Mouse (Mus musculus) hindbrain, embryonic 16.5 days (tissue): ENCODE results near the gene Gramd1a. TPM values are rescaled to one million over a fixed set of nuclear protein-coding genes. Genes with fewer than 3 reads are reported as not detected.
A peak's percentile ranks its signal among the peaks of the same experiment; 100 is the strongest.

ENCODE experiments used
- ATAC-seq: fragments of 200-750 bp; cut with Nextera tagmentation; 2 replicates; pipeline ENCODE4 v1.8.0; 2017; ENCODE audit warnings: moderate TSS enrichment, moderate library complexity
- H3K27ac ChIP-seq: fragments of 300-500 bp; sonication (generic); 2 replicates; pipeline ENCODE4 v1.5.1; 2014; ENCODE audit warnings: low read depth, mild to moderate bottlenecking, control low read depth, low read length, moderate library complexity
- H3K27me3 ChIP-seq: fragments of 300-500 bp; sonication (generic); replicated peaks from 2 replicates; pipeline ENCODE4 v1.6.1; 2014; ENCODE audit warnings: low read length; ENCODE audit not compliant: control insufficient read depth, insufficient read depth
- H3K36me3 ChIP-seq: fragments of 300-500 bp; sonication (generic); 2 replicates; pipeline ENCODE4 v1.6.1; 2014; ENCODE audit warnings: mild to moderate bottlenecking, low read length, moderate library complexity, mixed read lengths; ENCODE audit not compliant: control insufficient read depth, insufficient read depth
- H3K4me1 ChIP-seq: fragments of 300-500 bp; sonication (generic); 2 replicates; pipeline ENCODE4 v1.6.1; 2014; ENCODE audit warnings: low read depth, low read length; ENCODE audit not compliant: control insufficient read depth, insufficient read depth
- H3K4me2 ChIP-seq: fragments of 300-500 bp; sonication (generic); 2 replicates; pipeline ENCODE4 v1.6.1; 2014; ENCODE audit warnings: mild to moderate bottlenecking, low read length, control low read depth, moderate library complexity
- H3K4me3 ChIP-seq: fragments of 300-500 bp; sonication (generic); 2 replicates; pipeline ENCODE4 v1.5.1; 2014; ENCODE audit warnings: mild to moderate bottlenecking, low read length, control low read depth, moderate library complexity
- H3K9ac ChIP-seq: fragments of 300-500 bp; sonication (generic); 2 replicates; pipeline ENCODE4 v1.6.1; 2014; ENCODE audit warnings: low read depth, mild to moderate bottlenecking, control low read depth, low read length, moderate library complexity
- H3K9me3 ChIP-seq: fragments of 300-500 bp; sonication (generic); 2 replicates; pipeline ENCODE4 v1.6.1; 2014; ENCODE audit warnings: mild to moderate bottlenecking, low read length, moderate library complexity; ENCODE audit not compliant: control insufficient read depth
- WGBS: fragments of 180-500 bp; shearing (Covaris S2); extraction: QIAGEN DNeasy Blood & Tissue Kit; methylation state at CpG from one replicate; pipeline ENCODE4 v1.1.7; 2014; 5-methylcytosine and 5-hydroxymethylcytosine counted together
- polyA plus RNA-seq: library from polyadenylated mRNA; unstranded; fragments of >200 nt; fragmentation: Nextera tagmentation; extraction: Ambion mirVana; gene quantifications from 2 replicates; pipeline ENCODE4 v1.2.1, GENCODE M21; 2015

Gene Gramd1a
- polyA plus RNA-seq, 1 experiment from 2014 or later: 203 TPM

DNA sequence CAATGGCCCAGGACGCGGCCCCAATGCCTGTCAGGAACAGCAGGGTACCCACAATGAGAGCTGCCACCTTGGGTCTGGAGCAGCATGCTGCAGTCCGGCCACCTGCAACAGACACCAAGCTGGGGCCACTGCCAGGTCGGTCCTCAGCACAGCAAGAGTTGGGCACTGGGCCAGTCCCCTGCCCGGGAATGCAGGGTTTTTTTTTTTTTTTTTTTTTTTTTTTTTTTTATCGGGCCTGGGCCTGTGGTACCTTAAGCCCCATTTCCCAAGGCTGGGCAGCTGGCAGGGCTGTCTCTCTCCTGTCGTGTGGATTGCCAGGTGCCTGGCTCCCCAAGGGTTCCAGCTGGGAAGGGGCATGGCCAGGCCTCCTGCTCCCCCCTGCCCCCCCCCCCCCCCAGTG, 46.6 kb downstream of the Gramd1a start:
- no peak overlapping the region for H3K4me2 ChIP-seq
- H3K9ac ChIP-seq: no peak overlapping the region; the same call in 1 of the 2 replicates
- H3K9me3 ChIP-seq: no peaks in the 10 kb centered on the region
- no peak overlapping the region for H3K27ac ChIP-seq
- H3K4me1 ChIP-seq: no peaks in the 10 kb centered on the region
- 32% methylated on average over 7 of the region's 7 CpGs for WGBS
- no peaks in the 10 kb centered on the region for H3K36me3 ChIP-seq
- no peak overlapping the region for H3K4me3 ChIP-seq
- no peaks in the 10 kb centered on the region for H3K27me3 ChIP-seq
- ATAC-seq: no peak

DNA sequence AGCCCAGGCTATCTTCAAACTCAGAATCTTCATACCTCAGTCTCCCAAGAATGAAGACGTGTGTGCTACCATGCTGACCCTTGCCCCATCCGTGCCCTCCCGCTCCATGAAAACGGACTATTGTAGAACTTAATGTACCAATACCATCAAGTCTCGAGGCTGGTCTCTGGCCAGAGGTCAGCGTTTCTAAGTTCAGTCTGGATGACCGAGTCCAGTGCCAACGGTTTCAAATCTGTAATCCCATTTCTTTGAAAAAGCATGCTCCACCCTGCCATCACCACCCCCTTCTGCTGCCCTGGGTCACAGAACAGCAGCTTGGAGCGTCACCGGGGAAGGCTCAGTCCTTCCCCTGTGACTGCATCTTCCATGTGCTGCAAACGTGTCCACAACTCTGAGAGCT, 47.9 kb downstream of the Gramd1a start:
- no peaks in the 10 kb centered on the region for H3K27me3 ChIP-seq
- no peaks in the 10 kb centered on the region for H3K36me3 ChIP-seq
- no peak overlapping the region for H3K27ac ChIP-seq
- ATAC-seq: no peak
- no peak overlapping the region for H3K4me3 ChIP-seq
- H3K9me3 ChIP-seq: no peaks in the 10 kb centered on the region
- no peak overlapping the region for H3K9ac ChIP-seq
- no peaks in the 10 kb centered on the region for H3K4me1 ChIP-seq
- no peak overlapping the region for H3K4me2 ChIP-seq
- WGBS: 87% methylated on average over 11 of the region's 11 CpGs

DNA sequence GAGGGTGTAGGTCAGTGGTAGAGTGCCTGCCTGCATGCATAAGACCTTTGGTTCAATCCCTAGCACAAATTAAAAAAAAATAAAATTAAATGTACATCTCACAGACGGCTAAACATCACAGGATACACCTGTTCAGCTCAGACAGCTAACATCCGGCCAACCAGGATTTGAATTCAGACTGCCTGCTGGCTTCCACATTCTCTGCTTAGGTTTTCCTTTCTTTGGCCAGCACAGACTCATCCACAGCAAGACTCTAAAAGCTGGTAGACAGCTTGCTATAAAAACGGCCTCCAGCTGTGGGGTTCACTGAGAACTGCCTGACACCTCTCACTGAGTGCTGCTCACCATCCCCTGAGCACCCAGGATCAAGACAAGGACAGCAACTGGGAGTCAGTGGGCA, 49.5 kb downstream of the Gramd1a start:
- no peak for ATAC-seq
- Histone ChIP-seq H3K9ac (no peak overlapping the region), H3K36me3 (no peaks in the 10 kb centered on the region), H3K4me3 (no peak overlapping the region), H3K27me3 (no peaks in the 10 kb centered on the region), H3K4me2 (no peak overlapping the region), H3K4me1 (no peaks in the 10 kb centered on the region), H3K27ac (no peak overlapping the region), H3K9me3 (no peaks in the 10 kb centered on the region)
- WGBS: 59% methylated on average over 3 of the region's 3 CpGs

- H3K4me1 ChIP-seq: no peaks in the 10 kb centered on the region
- H3K9ac ChIP-seq: no peak overlapping the region
- no peaks in the 10 kb centered on the region for H3K9me3 ChIP-seq
- no peak for ATAC-seq
- WGBS: 62% methylated on average over 15 of the region's 15 CpGs
- H3K27ac ChIP-seq: no peak overlapping the region
- H3K4me3 ChIP-seq: no peak overlapping the region
- no peak overlapping the region for H3K4me2 ChIP-seq
- no peaks in the 10 kb centered on the region for H3K27me3 ChIP-seq
- H3K36me3 ChIP-seq: no peaks in the 10 kb centered on the region
These were observed 50.5 kb downstream of the Gramd1a start for GRCm38 (mm10) chr7:31105061-31105768.

GRCm38 (mm10) chr7:31100786-31101185, 54.9 kb downstream of the Gramd1a start:
- no peak overlapping the region for H3K27ac ChIP-seq
- no peak overlapping the region for H3K4me2 ChIP-seq
- H3K9me3 ChIP-seq: no peaks in the 10 kb centered on the region
- H3K9ac ChIP-seq: no peak overlapping the region
- no peaks in the 10 kb centered on the region for H3K27me3 ChIP-seq
- WGBS: 81% methylated on average over 14 of the region's 14 CpGs
- H3K4me3 ChIP-seq: no peak overlapping the region
- no peaks in the 10 kb centered on the region for H3K36me3 ChIP-seq
- no peak for ATAC-seq
- H3K4me1 ChIP-seq: peaks cover 3% of the 10 kb centered on the region; the same call in 1 of the 2 replicates

DNA sequence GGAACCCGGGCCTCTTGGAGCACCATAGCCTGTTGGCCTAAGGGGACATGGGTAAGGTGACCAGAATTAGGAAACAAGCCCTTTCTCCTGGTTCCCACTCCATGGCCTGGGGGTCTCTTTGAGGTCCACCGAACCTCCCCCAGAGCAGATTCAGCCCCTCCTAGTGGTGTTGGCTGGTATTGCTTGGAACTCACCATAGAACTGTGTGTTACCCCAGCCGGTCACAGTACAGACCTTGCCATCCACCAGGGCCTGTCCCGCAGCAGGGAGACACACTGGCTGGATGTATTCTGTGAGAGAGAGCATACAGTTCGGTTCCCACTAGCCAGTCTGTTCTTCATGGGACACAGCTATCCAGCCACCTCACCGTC, 56.1 kb downstream of the Gramd1a start:
- Histone ChIP-seq H3K9ac (no peak overlapping the region), H3K27ac (no peak overlapping the region), H3K9me3 (no peaks in the 10 kb centered on the region), H3K36me3 (no peaks in the 10 kb centered on the region), H3K4me1 (peaks cover 3% of the 10 kb centered on the region; the same call in 1 of the 2 replicates), H3K27me3 (no peaks in the 10 kb centered on the region), H3K4me3 (no peak overlapping the region), H3K4me2 (no peak overlapping the region)
- WGBS: 92% methylated on average over 6 of the region's 6 CpGs
- no peak for ATAC-seq

- H3K9me3 ChIP-seq: no peaks in the 10 kb centered on the region
- H3K4me1 ChIP-seq: peaks cover 3% of the 10 kb centered on the region; the same call in 1 of the 2 replicates
- 81% methylated on average over 22 of the region's 22 CpGs for WGBS
- H3K4me2 ChIP-seq: no peak overlapping the region
- no peak overlapping the region for H3K4me3 ChIP-seq
- H3K36me3 ChIP-seq: no peaks in the 10 kb centered on the region
- no peak for ATAC-seq
- H3K27ac ChIP-seq: no peak overlapping the region
- no peak overlapping the region for H3K9ac ChIP-seq
- no peaks in the 10 kb centered on the region for H3K27me3 ChIP-seq
These were observed 56.7 kb downstream of the Gramd1a start for GRCm38 (mm10) chr7:31098697-31099611.

GRCm38 (mm10) chr7:31097583-31098248, 58.0 kb downstream of the Gramd1a start:
- H3K9ac ChIP-seq: peak overlapping the region; percentile 25; the same call in 1 of the 2 replicates
- WGBS: 42% methylated on average over 19 of the region's 20 CpGs

More at GRCm38 (mm10) chr7:31097583-31098248, 58.0 kb downstream of the Gramd1a start:
- ATAC-seq: peak; percentile 95
- H3K4me3 ChIP-seq: peak overlapping the region; percentile 17
- no peak overlapping the region for H3K27ac ChIP-seq
- no peaks in the 10 kb centered on the region for H3K36me3 ChIP-seq
- H3K27me3 ChIP-seq: no peaks in the 10 kb centered on the region
- no peaks in the 10 kb centered on the region for H3K9me3 ChIP-seq
- H3K4me2 ChIP-seq: peak overlapping the region; percentile 52
- peaks cover 3% of the 10 kb centered on the region; the same call in 1 of the 2 replicates for H3K4me1 ChIP-seq
